Mouse (Mus musculus) neutrophil, adult 5-6 weeks (primary cell): ENCODE measurements around the gene H2-Eb1. TPM values are rescaled to one million over a fixed set of nuclear protein-coding genes. Genes with fewer than 3 reads are reported as not detected.
A peak's percentile ranks its signal among the peaks of the same experiment; 100 is the strongest.

Experiments used
- ATAC-seq: fragments of 151-379, 151-347 bp; 2 replicates; pipeline ENCODE4 v1.8.0; 2017; ENCODE audit warnings: mild to moderate bottlenecking, moderate TSS enrichment; ENCODE audit not compliant: insufficient number of reproducible peaks, poor library complexity, low FRiP score, severe bottlenecking; ENCODE audit errors: extremely low read depth
- total RNA-seq: library from RNA; stranded (forward); fragments of 200-1000 nt; gene quantifications from 2 replicates; pipeline ENCODE4 v1.2.3, GENCODE M21; 2017

The H2-Eb1 gene
- 2,076 and 2,332 TPM in 2 replicates for total RNA-seq

GRCm38 (mm10) chr17:34305380-34306030 is at the start of gene H2-Eb1:
TSS of gene H2-Eb1 (plus strand) at chr17:34305867.
- peak; percentile 57 for ATAC-seq

GRCm38 (mm10) chr17:34256501-34256900 is 49.2 kb upstream of the H2-Eb1 start:
- ATAC-seq: no peak

- peak; percentile 86 for ATAC-seq
Observed at GRCm38 (mm10) chr17:34257594-34258375, 47.9 kb upstream of the H2-Eb1 start, which contains the start of gene H2-Ab1. TSS of gene H2-Ab1 (plus strand) at chr17:34257689.

- ATAC-seq: no peak
Observed at GRCm38 (mm10) chr17:34260551-34260950, 45.1 kb upstream of the H2-Eb1 start.

- ATAC-seq: peak; percentile 45
Observed at GRCm38 (mm10) chr17:34261502-34261901, 44.2 kb upstream of the H2-Eb1 start.

GRCm38 (mm10) chr17:34263068-34263467 is 42.6 kb upstream of the H2-Eb1 start:
- ATAC-seq: peak; percentile 71

- no peak for ATAC-seq
Observed at GRCm38 (mm10) chr17:34263811-34264371, 41.8 kb upstream of the H2-Eb1 start.

- no peak for ATAC-seq
Observed at GRCm38 (mm10) chr17:34264452-34265351, 41.0 kb upstream of the H2-Eb1 start.

- ATAC-seq: no peak
Observed at GRCm38 (mm10) chr17:34268262-34268661, 37.4 kb upstream of the H2-Eb1 start.

GRCm38 (mm10) chr17:34268748-34269147 is 36.9 kb upstream of the H2-Eb1 start:
- no peak for ATAC-seq

- ATAC-seq: no peak
Observed at GRCm38 (mm10) chr17:34269817-34270216, 35.9 kb upstream of the H2-Eb1 start.

- no peak for ATAC-seq
Observed at GRCm38 (mm10) chr17:34270230-34270629, 35.4 kb upstream of the H2-Eb1 start.

GRCm38 (mm10) chr17:34270940-34271339 is 34.7 kb upstream of the H2-Eb1 start:
- ATAC-seq: peak; percentile 8; the same call in 1 of the 2 replicates

GRCm38 (mm10) chr17:34272102-34272501 is 33.6 kb upstream of the H2-Eb1 start:
- ATAC-seq: no peak

- ATAC-seq: peak; percentile 3; the same call in 1 of the 2 replicates
Observed at GRCm38 (mm10) chr17:34280499-34281038, 25.1 kb upstream of the H2-Eb1 start.

GRCm38 (mm10) chr17:34281836-34282235 is 23.8 kb upstream of the H2-Eb1 start:
- no peak for ATAC-seq

GRCm38 (mm10) chr17:34285371-34285770 is 20.3 kb upstream of the H2-Eb1 start:
- no peak for ATAC-seq

GRCm38 (mm10) chr17:34285848-34286247 is 19.8 kb upstream of the H2-Eb1 start:
- peak; percentile 33; the same call in 1 of the 2 replicates for ATAC-seq

GRCm38 (mm10) chr17:34286501-34286900 is 19.2 kb upstream of the H2-Eb1 start:
- ATAC-seq: no peak
